Mouse (Mus musculus) left cerebral cortex, adult 8-10 months (tissue): ENCODE results near the gene Zc3h18. TPM values are rescaled to one million over a fixed set of nuclear protein-coding genes. Genes with fewer than 3 reads are reported as not detected.

Experiments
- DNase-seq, 2 experiments: peaks; one replicate each; pipeline ENCODE4 v3.0.0; 2022; ENCODE audit warnings: low spot score in 2 of 2
- total RNA-seq, 4 experiments: library from RNA; stranded (reverse); gene quantifications; 2 replicates each; pipeline ENCODE4 v1.2.4; 2022

Gene Zc3h18
- total RNA-seq, 4 experiments from 2014 or later: 38.8 to 41.1 (median 40.4) TPM

GRCm38 (mm10) chr8:122383039-122383438 is 6.6 kb downstream of the Zc3h18 start:
- DNase-seq: no peak

GRCm38 (mm10) chr8:122389357-122389756 is 12.9 kb downstream of the Zc3h18 start:
- DNase-seq: no peak

DNA sequence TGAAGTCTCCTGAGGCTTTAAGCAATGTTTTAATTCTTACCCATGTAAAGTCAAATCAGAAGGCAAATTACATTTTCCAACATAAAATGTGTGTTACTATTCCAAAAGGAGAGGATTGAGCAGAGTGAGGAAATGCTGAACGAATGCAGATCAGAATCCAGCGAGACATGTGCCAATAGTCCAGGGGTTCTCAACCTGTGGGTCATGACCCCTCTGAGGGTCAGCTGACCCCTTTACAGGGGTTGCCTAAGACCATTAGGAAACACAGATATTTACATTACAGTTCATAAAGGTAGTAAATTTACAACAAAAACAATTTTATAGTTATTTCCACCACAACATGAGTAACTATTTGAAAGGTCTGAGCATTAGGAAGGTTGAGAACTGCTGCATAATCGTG is 14.3 kb downstream of the Zc3h18 start:
- DNase-seq: no peak

DNA sequence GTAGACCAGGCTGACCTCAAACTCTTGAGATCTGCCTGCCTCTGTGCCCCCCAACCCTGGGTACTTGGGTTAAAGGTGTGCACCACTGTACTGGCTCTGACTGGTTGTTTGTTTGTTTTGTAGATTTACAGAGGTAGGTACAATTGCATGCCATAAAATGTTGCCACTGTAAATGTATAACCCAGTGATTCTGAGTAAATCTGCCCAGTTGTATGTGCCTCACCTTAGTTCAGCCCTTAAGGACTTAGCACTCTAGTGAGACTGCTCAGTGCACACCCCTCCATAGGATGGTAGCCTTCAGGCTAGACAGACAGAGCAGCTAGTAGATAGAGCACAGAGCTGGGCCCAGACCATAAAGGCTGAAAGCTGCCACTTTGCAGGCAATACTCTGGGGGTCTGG is 17.3 kb downstream of the Zc3h18 start:
- DNase-seq: no peak

GRCm38 (mm10) chr8:122395291-122395690 is 18.9 kb downstream of the Zc3h18 start:
- DNase-seq: no peak

GRCm38 (mm10) chr8:122398186-122398585 is 21.8 kb downstream of the Zc3h18 start:
- no peak for DNase-seq

GRCm38 (mm10) chr8:122405146-122405805 is 28.9 kb downstream of the Zc3h18 start:
- DNase-seq: no peak

- no peak for DNase-seq
Measured at GRCm38 (mm10) chr8:122407678-122408077, 31.3 kb downstream of the Zc3h18 start.

GRCm38 (mm10) chr8:122414311-122414710 is 37.9 kb downstream of the Zc3h18 start:
- DNase-seq: no peak

DNA sequence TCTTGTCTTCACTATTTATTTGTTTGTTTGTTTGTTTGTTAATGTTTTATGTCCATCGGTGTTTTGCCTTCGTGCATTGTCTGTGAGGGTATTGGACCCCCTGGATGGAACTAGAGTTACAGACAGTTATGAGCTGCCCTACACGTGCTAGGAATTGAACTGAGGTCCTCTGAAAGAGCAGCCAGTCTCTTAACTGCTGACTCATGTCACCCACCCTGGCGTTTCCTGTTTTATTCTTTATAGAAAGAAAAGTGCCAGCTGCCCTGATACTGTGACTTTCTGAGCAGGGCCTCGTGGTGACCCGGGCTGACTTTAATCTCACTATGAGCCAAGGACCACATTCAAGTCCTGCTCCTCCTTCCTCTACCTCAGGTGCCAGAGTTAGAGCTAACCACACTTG is 39.1 kb downstream of the Zc3h18 start:
- DNase-seq: no peak

DNA sequence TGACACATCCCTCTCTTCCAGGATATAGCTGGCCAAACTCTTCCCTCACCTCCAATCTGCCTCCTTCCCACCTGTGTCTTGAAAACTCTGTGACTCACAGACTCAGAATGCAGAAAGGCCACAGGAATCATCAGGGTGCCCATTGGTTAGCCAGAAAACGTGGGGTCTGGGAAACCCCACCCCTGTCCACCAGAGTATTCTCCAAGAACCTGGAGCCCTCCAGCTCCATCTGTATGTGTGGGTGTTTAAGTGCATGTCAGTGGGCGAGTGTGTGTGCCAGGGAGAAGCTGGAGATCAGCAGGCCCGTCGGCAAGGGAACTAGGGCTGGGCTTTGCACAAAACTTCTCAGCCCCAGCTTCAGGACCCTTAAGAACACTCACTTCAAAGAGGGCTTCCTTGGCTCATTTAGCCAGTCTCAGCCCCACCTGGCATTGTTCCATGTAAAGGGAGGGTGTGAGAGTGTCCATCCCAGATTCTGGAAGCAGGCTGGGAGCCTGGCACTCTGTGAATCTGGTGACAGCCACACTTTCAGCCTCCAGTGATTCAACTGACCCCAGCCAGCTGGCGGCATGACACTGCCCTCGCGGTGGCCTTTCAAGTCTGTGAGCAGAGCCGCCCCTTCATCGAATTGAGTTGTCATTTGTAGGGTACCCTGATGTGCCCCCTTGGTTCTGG is 43.6 kb downstream of the Zc3h18 start:
- peak; percentile 25 to 70 for DNase-seq

GRCm38 (mm10) chr8:122421376-122422070 is 45.1 kb downstream of the Zc3h18 start, which contains the start of gene Il17c:
Gene Il17c (plus strand): TSS chr8:122422020.
- no peak for DNase-seq

GRCm38 (mm10) chr8:122423217-122423616 is 46.8 kb downstream of the Zc3h18 start:
- DNase-seq: no peak

GRCm38 (mm10) chr8:122423659-122424058 is 47.2 kb downstream of the Zc3h18 start:
- DNase-seq: no peak

DNA sequence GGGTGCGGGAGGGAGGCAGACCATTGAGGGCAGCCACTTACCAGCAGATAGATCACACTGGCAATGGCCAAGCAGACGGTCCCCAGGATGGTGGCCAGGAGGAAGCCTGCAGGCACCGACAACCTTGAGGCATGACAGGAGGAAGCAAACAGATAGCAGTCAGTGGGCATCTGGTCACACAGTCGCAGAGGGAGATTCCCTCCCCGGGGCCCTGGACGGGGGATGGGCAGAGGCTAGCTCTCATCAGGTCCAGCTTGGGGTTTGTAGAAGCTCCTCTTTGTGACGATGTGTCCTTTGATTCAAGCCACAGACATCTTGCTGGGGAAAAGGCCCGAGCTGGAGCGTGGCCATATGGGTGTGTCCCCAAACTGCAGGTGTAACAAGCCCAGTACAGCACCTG is 49.7 kb downstream of the Zc3h18 start:
- no peak for DNase-seq

- DNase-seq: no peak
Measured at GRCm38 (mm10) chr8:122427607-122428006, 51.2 kb downstream of the Zc3h18 start.

DNA sequence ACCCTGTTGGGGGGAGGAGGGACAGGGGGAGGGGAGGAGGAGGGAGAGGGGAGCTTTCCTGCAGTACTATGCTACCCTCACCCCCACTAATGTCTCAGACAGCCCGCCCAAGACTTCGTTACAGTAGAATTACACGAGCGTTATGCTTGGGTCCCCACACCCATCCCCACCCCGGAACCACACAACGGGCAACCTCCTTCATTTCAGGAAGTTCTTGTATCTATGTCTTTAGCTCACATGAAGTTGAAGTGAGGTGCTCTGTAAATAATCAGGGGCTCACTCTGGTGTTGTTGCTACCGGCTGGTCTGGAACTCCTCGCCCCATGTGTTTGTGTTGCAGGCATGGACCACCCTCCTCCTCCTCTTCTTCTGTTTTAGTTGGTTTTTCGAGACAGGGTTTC is 51.8 kb downstream of the Zc3h18 start:
- DNase-seq: no peak

DNA sequence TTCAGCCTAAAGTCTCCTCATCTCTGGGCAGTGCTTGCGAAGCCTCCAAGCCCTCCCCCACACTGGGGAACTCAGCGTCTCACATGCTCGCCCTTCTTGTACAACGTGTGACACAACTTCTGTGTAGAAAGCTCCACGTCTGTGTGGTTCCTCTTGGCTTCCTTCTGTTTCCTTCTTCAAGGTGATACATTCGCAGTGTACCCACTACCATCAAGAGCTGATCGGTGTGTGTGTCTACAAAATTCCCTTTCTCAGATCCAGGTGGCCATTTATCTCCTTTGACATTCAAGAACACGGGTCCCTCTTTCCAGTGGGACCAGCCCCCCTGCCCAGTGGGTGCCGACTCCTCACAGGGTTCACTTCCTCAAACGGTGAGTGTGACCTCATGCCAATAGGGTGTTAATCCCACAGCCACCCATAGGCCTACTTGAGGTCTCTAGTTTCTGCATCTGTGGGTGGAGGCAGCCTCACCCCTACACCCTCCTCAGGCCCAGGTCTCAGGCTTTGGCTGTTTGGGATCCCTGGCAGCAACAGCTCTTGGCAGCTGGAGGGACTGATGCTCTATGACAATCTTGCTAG is 53.7 kb downstream of the Zc3h18 start:
- DNase-seq: no peak

DNA sequence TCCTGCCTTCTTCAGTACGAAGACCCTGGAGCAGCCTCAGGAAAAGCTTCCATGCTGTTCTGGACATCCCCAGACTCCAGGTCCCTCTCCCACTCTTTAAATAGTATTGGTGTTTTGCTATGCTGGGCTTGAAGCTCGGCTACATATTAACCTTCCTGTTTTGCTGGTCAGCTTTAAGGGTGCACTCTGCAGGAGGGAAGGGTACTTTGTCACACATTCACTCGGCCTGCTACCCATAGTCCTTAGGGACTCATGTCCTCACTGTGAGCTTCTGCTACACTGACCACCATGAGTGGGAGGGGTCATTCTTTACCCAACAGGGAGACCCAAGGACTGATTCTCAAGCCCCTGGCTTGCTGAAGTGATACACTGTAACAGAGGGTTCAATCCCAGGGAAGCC is 54.2 kb downstream of the Zc3h18 start:
- no peak for DNase-seq

DNA sequence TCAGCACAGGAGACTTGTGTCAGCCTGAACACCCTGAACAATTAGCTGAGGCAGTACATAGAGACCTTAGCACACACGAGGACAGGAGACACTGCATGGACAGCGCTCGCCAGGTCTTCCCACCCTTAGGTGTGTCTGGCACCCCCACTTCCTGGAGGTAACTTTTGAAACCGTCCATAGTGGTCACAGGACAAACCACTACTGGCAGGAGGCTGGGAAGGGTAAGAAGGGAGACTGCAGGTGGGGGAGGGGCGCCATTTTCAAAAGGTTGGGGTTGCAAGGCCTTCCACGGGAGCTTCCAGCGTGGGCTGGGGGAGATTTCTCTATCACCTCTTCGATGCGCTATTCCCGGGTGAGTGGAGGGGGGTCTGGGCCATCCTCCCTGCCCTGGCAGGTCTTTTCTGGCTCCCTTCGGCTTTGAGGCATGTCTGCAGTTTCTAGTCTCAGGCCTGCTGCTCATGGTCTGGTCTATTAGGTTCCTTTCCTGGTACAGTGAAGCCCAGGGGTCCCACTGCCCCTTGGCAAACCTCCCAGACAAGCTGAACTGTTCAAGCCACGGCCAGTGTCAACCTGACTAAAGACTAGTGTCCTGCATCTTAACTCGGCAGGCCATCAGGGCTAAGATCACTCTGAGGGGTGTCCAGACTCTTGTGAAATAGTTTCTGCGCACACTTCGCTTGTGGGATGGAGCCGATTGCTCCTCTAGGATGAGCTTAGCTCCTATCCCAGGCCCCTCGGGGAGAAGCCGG is 55.5 kb downstream of the Zc3h18 start:
- no peak for DNase-seq
